Mouse (Mus musculus): ENCODE data around the gene Padi1. TPM values are rescaled to one million over a fixed set of nuclear protein-coding genes. Genes with fewer than 3 reads are reported as not detected.

The Padi1 gene
- polyA plus RNA-seq, 1 experiment, result 0.08 TPM

GRCm38 (mm10) chr4:140775876-140776275 is 69.7 kb downstream of the Padi1 start:
- Histone ChIP-seq H3K27me3 (ENCODE audit: control insufficient read depth, insufficient read depth, low read length) (no peaks in the 10 kb centered on the region), H3K4me1 (ENCODE audit: control insufficient read depth, insufficient read depth, low read length) (no peaks in the 10 kb centered on the region), H3K27ac (ENCODE audit: insufficient read depth, low read length) (no peak overlapping the region), H3K4me3 (replicated peaks; ENCODE audit: insufficient read depth, low read depth, low read length) (no peak overlapping the region)
- 90% methylated on average over 10 of the region's 10 CpGs for WGBS
- DNase-seq, result no peak
- no peak for TF ChIP-seq CTCF (IDR thresholded peaks at IDR 0.05; ENCODE audit: borderline replicate concordance, insufficient read depth, low read depth, low read length)

DNA sequence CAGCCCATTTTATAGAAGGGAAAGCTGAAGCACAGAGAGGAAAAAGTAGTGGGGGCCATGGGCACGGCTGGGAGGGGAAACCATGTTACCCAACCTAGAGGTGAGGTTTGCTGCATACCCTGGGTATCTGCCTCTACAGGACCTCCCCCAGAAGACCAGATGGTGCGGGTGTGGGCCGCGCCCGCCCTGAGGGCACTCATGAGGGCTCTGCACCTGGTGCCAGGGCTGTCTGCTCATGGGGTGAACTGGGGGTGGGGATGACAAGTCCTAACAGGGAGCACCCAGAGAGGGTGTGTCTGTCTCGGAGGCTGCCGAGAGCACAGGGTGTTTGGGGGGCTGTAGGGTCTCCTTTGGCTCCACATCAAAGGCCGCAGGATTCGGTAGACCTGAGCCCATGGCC is 70.7 kb downstream of the Padi1 start:
- DNase-seq, result no peak
- Histone ChIP-seq H3K4me1 (ENCODE audit: control insufficient read depth, insufficient read depth, low read length) (no peaks in the 10 kb centered on the region), H3K4me3 (replicated peaks; ENCODE audit: insufficient read depth, low read depth, low read length) (no peak overlapping the region), H3K27ac (ENCODE audit: insufficient read depth, low read length) (no peak overlapping the region), H3K27me3 (ENCODE audit: control insufficient read depth, insufficient read depth, low read length) (no peaks in the 10 kb centered on the region)
- TF ChIP-seq CTCF (IDR thresholded peaks at IDR 0.05; ENCODE audit: borderline replicate concordance, insufficient read depth, low read depth, low read length) (no peak), POLR2A (IDR thresholded peaks at IDR 0.05; ENCODE audit: borderline replicate concordance, insufficient read depth, low read length) (no peak)
- WGBS, result 74% methylated on average over 9 of the region's 9 CpGs

- H3K27me3 ChIP-seq (ENCODE audit: control insufficient read depth, insufficient read depth, low read length), result no peaks in the 10 kb centered on the region
- no peak within 1 kb of the TSS for H3K27ac ChIP-seq (ENCODE audit: insufficient read depth, low read length)
- no peak for DNase-seq
- no peak within 1 kb of the TSS for H3K4me3 ChIP-seq (replicated peaks; ENCODE audit: insufficient read depth, low read depth, low read length)
- no peak for TF ChIP-seq CTCF (IDR thresholded peaks at IDR 0.05; ENCODE audit: borderline replicate concordance, insufficient read depth, low read depth, low read length)
- TF ChIP-seq POLR2A (IDR thresholded peaks at IDR 0.05; ENCODE audit: borderline replicate concordance, insufficient read depth, low read length), result no peak
- H3K4me1 ChIP-seq (ENCODE audit: control insufficient read depth, insufficient read depth, low read length), result no peaks in the 10 kb centered on the region
- WGBS, result 89% methylated on average over 21 of the region's 21 CpGs
Observed at GRCm38 (mm10) chr4:140774025-140774800, 71.4 kb downstream of the Padi1 start, which contains the start of gene Padi4. Gene Padi4, minus strand, starts transcription at chr4:140774236.

- 47% methylated on average over 4 of the region's 4 CpGs for WGBS
- H3K27me3 ChIP-seq (ENCODE audit: control insufficient read depth, insufficient read depth, low read length), result no peaks in the 10 kb centered on the region
- H3K27ac ChIP-seq (ENCODE audit: insufficient read depth, low read length), result no peak overlapping the region
- no peak for DNase-seq
- H3K4me3 ChIP-seq (replicated peaks; ENCODE audit: insufficient read depth, low read depth, low read length), result no peak overlapping the region
- no peaks in the 10 kb centered on the region for H3K4me1 ChIP-seq (ENCODE audit: control insufficient read depth, insufficient read depth, low read length)
- TF ChIP-seq POLR2A (IDR thresholded peaks at IDR 0.05; ENCODE audit: borderline replicate concordance, insufficient read depth, low read length), result no peak
- no peak for TF ChIP-seq CTCF (IDR thresholded peaks at IDR 0.05; ENCODE audit: borderline replicate concordance, insufficient read depth, low read depth, low read length)
Observed at GRCm38 (mm10) chr4:140771091-140771490, 74.5 kb downstream of the Padi1 start.

DNA sequence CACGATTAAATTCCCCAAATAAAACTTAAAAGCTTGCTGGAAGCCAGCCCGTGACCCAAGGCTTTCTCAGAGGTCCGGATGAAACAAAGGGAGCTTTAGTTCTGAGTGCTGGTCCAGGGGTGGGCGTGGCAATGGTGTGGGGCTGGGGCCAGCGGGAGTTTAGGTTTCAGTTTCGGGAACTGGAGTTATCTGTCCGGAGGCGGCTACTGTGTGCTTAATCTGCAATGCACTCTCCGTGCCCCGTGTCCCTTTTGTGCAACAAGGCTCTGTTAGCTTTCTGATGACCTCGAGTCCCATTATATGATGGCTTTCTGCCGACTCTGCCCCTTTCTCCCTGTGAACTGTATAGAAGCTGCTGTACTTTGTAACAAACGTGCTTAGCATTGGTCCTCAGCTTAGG is 75.1 kb downstream of the Padi1 start:
- WGBS, result 13% methylated on average over 13 of the region's 13 CpGs
- TF ChIP-seq CTCF (IDR thresholded peaks at IDR 0.05; ENCODE audit: borderline replicate concordance, insufficient read depth, low read depth, low read length), result no peak
- Histone ChIP-seq H3K27me3 (ENCODE audit: control insufficient read depth, insufficient read depth, low read length) (no peaks in the 10 kb centered on the region), H3K4me3 (replicated peaks; ENCODE audit: insufficient read depth, low read depth, low read length) (no peak overlapping the region), H3K27ac (ENCODE audit: insufficient read depth, low read length) (no peak overlapping the region), H3K4me1 (ENCODE audit: control insufficient read depth, insufficient read depth, low read length) (no peaks in the 10 kb centered on the region)
- no peak for DNase-seq

- no peak overlapping the region for H3K4me3 ChIP-seq (replicated peaks; ENCODE audit: insufficient read depth, low read depth, low read length)
- TF ChIP-seq CTCF (IDR thresholded peaks at IDR 0.05; ENCODE audit: borderline replicate concordance, insufficient read depth, low read depth, low read length), result no peak
- no peak for TF ChIP-seq POLR2A (IDR thresholded peaks at IDR 0.05; ENCODE audit: borderline replicate concordance, insufficient read depth, low read length)
- H3K4me1 ChIP-seq (ENCODE audit: control insufficient read depth, insufficient read depth, low read length), result no peaks in the 10 kb centered on the region
- WGBS, result 78% methylated on average over 5 of the region's 5 CpGs
- DNase-seq, result no peak
- no peaks in the 10 kb centered on the region for H3K27me3 ChIP-seq (ENCODE audit: control insufficient read depth, insufficient read depth, low read length)
- H3K27ac ChIP-seq (ENCODE audit: insufficient read depth, low read length), result no peak overlapping the region
Observed at GRCm38 (mm10) chr4:140768973-140769372, 76.6 kb downstream of the Padi1 start.

DNA sequence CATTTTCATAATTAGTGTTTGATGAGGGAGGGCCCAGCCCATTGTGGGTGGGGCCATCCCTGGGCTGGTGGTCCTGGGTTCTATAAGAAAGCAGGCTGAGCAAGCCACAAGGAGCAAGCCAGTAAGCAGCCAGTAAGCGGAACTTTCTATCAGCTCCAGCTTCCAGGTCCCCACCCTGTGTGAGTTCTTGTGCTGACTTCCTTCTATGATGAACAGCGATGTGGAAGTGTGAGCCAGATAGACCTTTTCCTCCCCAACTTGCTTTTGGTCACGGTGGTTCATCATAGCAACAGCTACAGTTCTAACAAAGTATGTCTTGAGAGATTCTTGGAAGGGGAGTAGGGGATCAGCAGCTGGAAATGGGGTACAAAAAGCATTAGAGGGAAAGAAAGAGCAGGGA is 79.6 kb downstream of the Padi1 start:
- Histone ChIP-seq H3K4me3 (replicated peaks; ENCODE audit: insufficient read depth, low read depth, low read length) (no peak overlapping the region), H3K27ac (ENCODE audit: insufficient read depth, low read length) (no peak overlapping the region), H3K27me3 (ENCODE audit: control insufficient read depth, insufficient read depth, low read length) (no peaks in the 10 kb centered on the region), H3K4me1 (ENCODE audit: control insufficient read depth, insufficient read depth, low read length) (no peaks in the 10 kb centered on the region)
- no peak for DNase-seq
- no peak for TF ChIP-seq CTCF (IDR thresholded peaks at IDR 0.05; ENCODE audit: borderline replicate concordance, insufficient read depth, low read depth, low read length)
- TF ChIP-seq POLR2A (IDR thresholded peaks at IDR 0.05; ENCODE audit: borderline replicate concordance, insufficient read depth, low read length), result no peak
- 78% methylated on average over 3 of the region's 3 CpGs for WGBS

- Histone ChIP-seq H3K4me1 (ENCODE audit: control insufficient read depth, insufficient read depth, low read length) (no peaks in the 10 kb centered on the region), H3K27ac (ENCODE audit: insufficient read depth, low read length) (no peak overlapping the region), H3K27me3 (ENCODE audit: control insufficient read depth, insufficient read depth, low read length) (no peaks in the 10 kb centered on the region), H3K4me3 (replicated peaks; ENCODE audit: insufficient read depth, low read depth, low read length) (no peak overlapping the region)
- peak in 1 of 2 experiments; percentile 34 for DNase-seq
- peak; percentile 55; the same call in 1 of the 2 replicates for TF ChIP-seq CTCF (IDR thresholded peaks at IDR 0.05; ENCODE audit: borderline replicate concordance, insufficient read depth, low read depth, low read length)
- TF ChIP-seq POLR2A (IDR thresholded peaks at IDR 0.05; ENCODE audit: borderline replicate concordance, insufficient read depth, low read length), result no peak
- WGBS, result 20% methylated on average over 9 of the region's 9 CpGs
Observed at GRCm38 (mm10) chr4:140763158-140763557, 82.4 kb downstream of the Padi1 start.

Other genes with a start within 250 kb of the Padi1 start
- gene Arhgef10l, start 179.8 kb downstream of the Padi1 start, polyA plus RNA-seq (2012; rRNA removed), result 52.7 and 55.5 TPM in 2 replicates
- 40.0 and 40.6 TPM in 2 replicates for gene Rcc2, start 145.2 kb downstream of the Padi1 start, polyA plus RNA-seq (2012; rRNA removed)
- not detected in 2 replicates for gene Padi6, start 103.1 kb downstream of the Padi1 start, polyA plus RNA-seq (2012; rRNA removed)
- gene Padi4, start 71.5 kb downstream of the Padi1 start, polyA plus RNA-seq (2012; rRNA removed), result 0.11 and 0.14 TPM in 2 replicates
- not detected in 2 replicates for gene Padi3, start 35.1 kb downstream of the Padi1 start, polyA plus RNA-seq (2012; rRNA removed)
- gene Padi2, start 60.6 kb upstream of the Padi1 start, polyA plus RNA-seq (2012; rRNA removed), result 22.2 and 25.2 TPM in 2 replicates
- 320 and 325 TPM in 2 replicates for gene Sdhb, start 115.4 kb upstream of the Padi1 start, polyA plus RNA-seq (2012; rRNA removed)
- 194 and 198 TPM in 2 replicates for gene Atp13a2, start 141.1 kb upstream of the Padi1 start, polyA plus RNA-seq (2012; rRNA removed)
- 3.1 and 3.4 TPM in 2 replicates for gene Mfap2, start 164.6 kb upstream of the Padi1 start, polyA plus RNA-seq (2012; rRNA removed)
- 39.4 and 41.3 TPM in 2 replicates for gene Crocc, start 214.8 kb upstream of the Padi1 start, polyA plus RNA-seq (2012; rRNA removed)
- 66.3 and 68.7 TPM in 2 replicates for gene Necap2, start 232.6 kb upstream of the Padi1 start, polyA plus RNA-seq (2012; rRNA removed)
- gene Spata21, start 242.6 kb upstream of the Padi1 start, polyA plus RNA-seq (2012; rRNA removed), result 0.21 and 0.48 TPM in 2 replicates

Data from cerebellum, adult 2 months (tissue).